Mouse (Mus musculus): ENCODE data around the gene Plekhb2. TPM values are rescaled to one million over a fixed set of nuclear protein-coding genes. Genes with fewer than 3 reads are reported as not detected.

Gene Plekhb2
- polyA plus RNA-seq, 1 experiment from 2014 or later: 94.3 TPM

DNA sequence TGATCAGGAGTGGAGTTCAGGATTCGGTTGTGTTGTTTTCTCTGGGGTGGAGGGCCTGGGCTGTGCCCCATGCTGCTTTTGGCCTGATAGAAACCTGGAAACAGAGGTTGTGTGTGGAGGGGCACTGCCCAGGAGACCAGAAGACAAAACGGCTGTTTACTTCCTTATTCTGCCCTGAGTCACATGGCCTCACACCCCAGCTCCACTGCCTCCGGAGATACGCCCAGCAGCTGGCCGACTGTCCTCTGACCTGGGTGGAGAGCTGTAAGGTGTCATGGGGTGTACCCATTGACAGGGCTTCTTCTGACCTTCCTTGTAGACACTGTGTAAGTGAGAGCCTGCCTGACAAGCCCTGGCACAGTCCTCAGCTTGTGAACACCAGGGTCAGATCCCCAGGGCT is 8.9 kb downstream of the Plekhb2 start:
- Histone ChIP-seq H3K4me2 (ENCODE audit: low read length) (no peak overlapping the region), H3K27ac (ENCODE audit: low read depth, low read length) (no peak overlapping the region), H3K4me3 (ENCODE audit: low read length) (no peak overlapping the region), H3K9me3 (ENCODE audit: control insufficient read depth, low read length) (no peaks in the 10 kb centered on the region), H3K9ac (ENCODE audit: low read depth, low read length) (no peak overlapping the region), H3K4me1 (ENCODE audit: control insufficient read depth, insufficient read depth, low read depth, low read length) (no peaks in the 10 kb centered on the region), H3K27me3 (replicated peaks; ENCODE audit: control insufficient read depth, insufficient read depth, low read length) (no peaks in the 10 kb centered on the region), H3K36me3 (ENCODE audit: control insufficient read depth, insufficient read depth, low read length) (peaks cover 20% of the 10 kb centered on the region)
- 69% methylated on average over 5 of the region's 5 CpGs for WGBS
- ATAC-seq: no peak

DNA sequence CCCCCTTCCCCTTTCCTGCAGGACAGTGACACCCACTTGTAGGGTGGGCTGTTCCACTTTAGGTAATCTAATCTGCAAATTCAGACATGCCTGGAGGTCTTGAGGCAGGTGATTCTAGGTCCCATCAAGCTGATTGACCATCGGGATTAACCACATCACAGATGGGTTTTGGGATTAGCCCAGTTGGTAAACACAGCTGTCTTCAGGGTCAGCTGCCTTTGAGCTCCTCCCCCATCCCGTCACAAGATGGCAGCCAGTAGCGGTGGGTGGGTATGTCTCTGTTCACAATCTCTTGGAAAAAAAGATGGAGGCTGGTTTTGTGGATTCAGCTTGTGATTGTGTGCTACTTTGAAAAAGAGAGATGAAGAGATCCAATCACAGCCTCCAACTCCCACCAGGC is 10.0 kb downstream of the Plekhb2 start:
- no peak for ATAC-seq
- H3K27ac ChIP-seq (ENCODE audit: low read depth, low read length): no peak overlapping the region
- H3K27me3 ChIP-seq (replicated peaks; ENCODE audit: control insufficient read depth, insufficient read depth, low read length): no peaks in the 10 kb centered on the region
- no peak overlapping the region for H3K9ac ChIP-seq (ENCODE audit: low read depth, low read length)
- H3K4me2 ChIP-seq (ENCODE audit: low read length): no peak overlapping the region
- no peak overlapping the region for H3K4me3 ChIP-seq (ENCODE audit: low read length)
- H3K36me3 ChIP-seq (ENCODE audit: control insufficient read depth, insufficient read depth, low read length): peaks cover 24% of the 10 kb centered on the region
- H3K9me3 ChIP-seq (ENCODE audit: control insufficient read depth, low read length): no peaks in the 10 kb centered on the region
- 93% methylated on average over 3 of the region's 3 CpGs for WGBS
- no peaks in the 10 kb centered on the region for H3K4me1 ChIP-seq (ENCODE audit: control insufficient read depth, insufficient read depth, low read depth, low read length)

GRCm38 (mm10) chr1:34860205-34860604 is 10.4 kb downstream of the Plekhb2 start:
- 93% methylated on average over 7 of the region's 7 CpGs for WGBS
- H3K4me1 ChIP-seq (ENCODE audit: control insufficient read depth, insufficient read depth, low read depth, low read length): no peaks in the 10 kb centered on the region
- H3K27me3 ChIP-seq (replicated peaks; ENCODE audit: control insufficient read depth, insufficient read depth, low read length): no peaks in the 10 kb centered on the region
- ATAC-seq: no peak
- peaks cover 28% of the 10 kb centered on the region for H3K36me3 ChIP-seq (ENCODE audit: control insufficient read depth, insufficient read depth, low read length)
- no peak overlapping the region for H3K4me2 ChIP-seq (ENCODE audit: low read length)
- H3K9me3 ChIP-seq (ENCODE audit: control insufficient read depth, low read length): no peaks in the 10 kb centered on the region
- H3K4me3 ChIP-seq (ENCODE audit: low read length): no peak overlapping the region
- H3K27ac ChIP-seq (ENCODE audit: low read depth, low read length): no peak overlapping the region
- no peak overlapping the region for H3K9ac ChIP-seq (ENCODE audit: low read depth, low read length)

- Histone ChIP-seq H3K4me1 (ENCODE audit: control insufficient read depth, insufficient read depth, low read depth, low read length) (no peaks in the 10 kb centered on the region), H3K4me3 (ENCODE audit: low read length) (no peak overlapping the region), H3K9me3 (ENCODE audit: control insufficient read depth, low read length) (no peaks in the 10 kb centered on the region), H3K27me3 (replicated peaks; ENCODE audit: control insufficient read depth, insufficient read depth, low read length) (no peaks in the 10 kb centered on the region), H3K9ac (ENCODE audit: low read depth, low read length) (no peak overlapping the region), H3K4me2 (ENCODE audit: low read length) (no peak overlapping the region), H3K36me3 (ENCODE audit: control insufficient read depth, insufficient read depth, low read length) (peaks cover 36% of the 10 kb centered on the region), H3K27ac (ENCODE audit: low read depth, low read length) (no peak overlapping the region)
- WGBS: 95% methylated on average over 13 of the region's 13 CpGs
- no peak for ATAC-seq
Observed at GRCm38 (mm10) chr1:34862877-34863276, 13.1 kb downstream of the Plekhb2 start.

- 88% methylated on average over 7 of the region's 7 CpGs for WGBS
Observed at GRCm38 (mm10) chr1:34863323-34863722, 13.5 kb downstream of the Plekhb2 start.

GRCm38 (mm10) chr1:34864243-34864642 is 14.5 kb downstream of the Plekhb2 start:
- no peaks in the 10 kb centered on the region for H3K9me3 ChIP-seq (ENCODE audit: control insufficient read depth, low read length)
- H3K27ac ChIP-seq (ENCODE audit: low read depth, low read length): no peak overlapping the region
- no peaks in the 10 kb centered on the region for H3K27me3 ChIP-seq (replicated peaks; ENCODE audit: control insufficient read depth, insufficient read depth, low read length)
- no peaks in the 10 kb centered on the region for H3K4me1 ChIP-seq (ENCODE audit: control insufficient read depth, insufficient read depth, low read depth, low read length)
- H3K9ac ChIP-seq (ENCODE audit: low read depth, low read length): no peak overlapping the region
- no peak for ATAC-seq
- H3K4me3 ChIP-seq (ENCODE audit: low read length): no peak overlapping the region
- H3K4me2 ChIP-seq (ENCODE audit: low read length): no peak overlapping the region
- peaks cover 44% of the 10 kb centered on the region for H3K36me3 ChIP-seq (ENCODE audit: control insufficient read depth, insufficient read depth, low read length)
- 89% methylated on average over 7 of the region's 7 CpGs for WGBS

More at GRCm38 (mm10) chr1:34863323-34863722, 13.5 kb downstream of the Plekhb2 start:
- ATAC-seq: no peak
- no peaks in the 10 kb centered on the region for H3K9me3 ChIP-seq (ENCODE audit: control insufficient read depth, low read length)
- no peak overlapping the region for H3K4me2 ChIP-seq (ENCODE audit: low read length)
- H3K4me3 ChIP-seq (ENCODE audit: low read length): no peak overlapping the region
- H3K36me3 ChIP-seq (ENCODE audit: control insufficient read depth, insufficient read depth, low read length): peaks cover 38% of the 10 kb centered on the region
- no peak overlapping the region for H3K9ac ChIP-seq (ENCODE audit: low read depth, low read length)
- no peaks in the 10 kb centered on the region for H3K27me3 ChIP-seq (replicated peaks; ENCODE audit: control insufficient read depth, insufficient read depth, low read length)
- H3K4me1 ChIP-seq (ENCODE audit: control insufficient read depth, insufficient read depth, low read depth, low read length): no peaks in the 10 kb centered on the region
- no peak overlapping the region for H3K27ac ChIP-seq (ENCODE audit: low read depth, low read length)

DNA sequence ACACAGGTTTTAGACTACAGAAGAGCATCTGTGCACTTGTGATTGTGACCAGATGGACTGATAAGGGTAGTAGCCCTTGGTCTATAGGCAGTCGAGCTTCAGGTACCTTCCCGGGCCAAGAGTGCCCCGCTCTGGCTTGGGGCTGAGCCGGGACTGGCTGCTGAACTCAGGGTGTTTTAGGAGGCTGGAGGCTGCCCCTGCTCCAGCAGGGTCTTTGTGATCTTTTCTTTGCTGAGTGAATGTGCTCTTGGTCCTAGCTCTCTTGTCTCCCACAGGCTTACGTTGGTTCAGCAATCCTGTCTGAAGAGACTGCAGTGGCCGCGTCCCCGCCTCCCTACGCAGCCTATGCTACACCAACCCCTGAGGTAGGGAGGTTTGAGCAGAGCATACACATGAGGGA is 16.1 kb downstream of the Plekhb2 start:
- WGBS: 87% methylated on average over 9 of the region's 9 CpGs
- Histone ChIP-seq H3K4me2 (ENCODE audit: low read length) (no peak overlapping the region), H3K4me1 (ENCODE audit: control insufficient read depth, insufficient read depth, low read depth, low read length) (no peaks in the 10 kb centered on the region), H3K9me3 (ENCODE audit: control insufficient read depth, low read length) (no peaks in the 10 kb centered on the region), H3K9ac (ENCODE audit: low read depth, low read length) (no peak overlapping the region), H3K4me3 (ENCODE audit: low read length) (no peak overlapping the region), H3K27me3 (replicated peaks; ENCODE audit: control insufficient read depth, insufficient read depth, low read length) (no peaks in the 10 kb centered on the region), H3K27ac (ENCODE audit: low read depth, low read length) (no peak overlapping the region), H3K36me3 (ENCODE audit: control insufficient read depth, insufficient read depth, low read length) (peaks cover 45% of the 10 kb centered on the region)
- ATAC-seq: no peak

DNA sequence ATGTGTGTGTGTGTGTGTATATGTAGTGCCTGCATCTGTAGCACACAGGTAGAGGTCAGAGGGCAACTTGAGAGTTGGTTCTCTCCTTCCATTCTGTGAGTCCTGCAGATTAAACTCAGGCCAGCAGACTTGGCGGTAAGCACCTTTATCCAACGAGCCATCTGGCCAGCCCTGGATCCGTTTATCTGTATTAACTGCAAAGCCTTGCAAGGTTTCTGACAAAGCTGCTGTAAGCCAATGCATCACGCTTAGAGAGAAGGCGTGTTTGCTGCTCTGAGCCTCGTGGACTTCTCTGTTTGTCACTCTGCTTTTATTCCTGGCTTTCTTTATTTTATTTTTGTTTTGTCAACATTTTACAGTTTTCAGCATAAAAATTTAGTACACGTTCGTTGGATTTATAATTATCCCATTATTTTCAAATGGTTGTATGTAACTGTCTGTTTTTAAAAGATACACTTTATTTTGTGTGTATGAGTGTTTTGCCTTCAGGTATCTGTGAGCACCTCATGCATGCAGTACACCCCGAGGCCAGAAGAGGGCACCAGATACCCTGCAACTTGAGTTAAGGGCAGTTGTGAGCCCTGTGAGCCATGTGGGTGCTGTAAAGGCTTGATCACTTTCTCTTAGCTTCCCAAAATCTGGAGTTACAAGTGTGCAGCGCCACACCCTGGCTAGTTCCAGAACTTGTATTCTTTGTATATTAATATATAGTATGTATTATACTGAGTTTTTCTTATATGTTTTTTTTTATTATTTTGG is 17.2 kb downstream of the Plekhb2 start:
- H3K9me3 ChIP-seq (ENCODE audit: control insufficient read depth, low read length): no peaks in the 10 kb centered on the region
- H3K4me3 ChIP-seq (ENCODE audit: low read length): no peak overlapping the region
- H3K9ac ChIP-seq (ENCODE audit: low read depth, low read length): no peak overlapping the region
- no peak overlapping the region for H3K27ac ChIP-seq (ENCODE audit: low read depth, low read length)
- peak; percentile 72; the same call in 1 of the 2 replicates for ATAC-seq
- H3K4me2 ChIP-seq (ENCODE audit: low read length): no peak overlapping the region
- H3K27me3 ChIP-seq (replicated peaks; ENCODE audit: control insufficient read depth, insufficient read depth, low read length): no peaks in the 10 kb centered on the region
- no peaks in the 10 kb centered on the region for H3K4me1 ChIP-seq (ENCODE audit: control insufficient read depth, insufficient read depth, low read depth, low read length)
- WGBS: 56% methylated on average over 10 of the region's 10 CpGs
- peaks cover 47% of the 10 kb centered on the region for H3K36me3 ChIP-seq (ENCODE audit: control insufficient read depth, insufficient read depth, low read length)

DNA sequence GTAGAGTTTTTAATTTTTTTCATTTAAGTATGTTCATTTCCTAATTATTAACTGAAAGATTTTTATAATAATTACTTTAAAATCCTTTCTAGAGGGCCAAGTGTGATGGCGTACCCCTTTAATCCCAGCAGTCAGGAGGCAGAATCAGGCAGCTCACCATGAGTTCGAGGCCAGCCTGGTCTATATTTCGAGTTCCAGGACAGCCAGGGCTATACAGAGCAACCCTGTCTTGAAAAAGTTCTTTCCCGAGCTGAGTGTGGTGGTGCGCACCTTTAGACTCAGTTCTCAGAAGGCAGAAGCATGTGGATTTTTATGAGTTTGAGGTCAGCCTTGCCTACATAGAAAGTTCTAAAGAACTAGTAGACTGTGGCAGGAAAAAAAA is 17.8 kb downstream of the Plekhb2 start:
- Histone ChIP-seq H3K9ac (ENCODE audit: low read depth, low read length) (no peak overlapping the region), H3K4me3 (ENCODE audit: low read length) (no peak overlapping the region), H3K4me1 (ENCODE audit: control insufficient read depth, insufficient read depth, low read depth, low read length) (no peaks in the 10 kb centered on the region), H3K4me2 (ENCODE audit: low read length) (no peak overlapping the region), H3K36me3 (ENCODE audit: control insufficient read depth, insufficient read depth, low read length) (peaks cover 43% of the 10 kb centered on the region), H3K27ac (ENCODE audit: low read depth, low read length) (no peak overlapping the region), H3K27me3 (replicated peaks; ENCODE audit: control insufficient read depth, insufficient read depth, low read length) (no peaks in the 10 kb centered on the region), H3K9me3 (ENCODE audit: control insufficient read depth, low read length) (no peaks in the 10 kb centered on the region)
- WGBS: 91% methylated on average over 5 of the region's 5 CpGs
- ATAC-seq: no peak

Data from hindbrain, embryonic 16.5 days (tissue).